ENCODE assay signal across 22 mouse cellular contexts in the genomic region with DNA sequence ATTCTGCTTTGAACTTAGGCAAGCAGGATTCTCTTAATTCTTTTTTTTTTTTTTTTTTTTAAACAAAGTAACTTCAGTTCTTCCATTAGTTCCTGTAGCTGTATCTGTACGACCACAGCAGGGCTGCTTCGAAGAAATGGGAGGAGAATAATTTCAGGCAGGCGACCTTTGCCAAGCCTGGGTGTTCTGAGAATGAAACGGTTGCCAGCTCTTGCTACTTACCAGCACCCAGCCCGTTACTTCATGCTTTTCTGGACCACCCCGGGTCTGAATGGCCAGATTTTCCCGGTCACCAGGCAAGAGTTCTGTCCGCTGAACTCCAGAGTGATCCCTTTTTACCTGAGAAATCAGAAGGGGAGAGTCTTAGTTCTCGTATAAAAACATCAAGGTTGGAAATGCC.
"Had no signal": no experiment of that assay in that cellular context is flagged by ENCODE, and none has a peak within 500 bp of the region (broad histone marks: within the 10 kb centered on the region; RNA-seq: fewer than 3 reads in every experiment).

No protein-coding gene starts in this region.

- H3K9ac ChIP-seq: liver, embryonic 12.5 days; liver, embryonic 15.5 days; lung, embryonic 15.5 days; midbrain, embryonic 13.5 days; neural tube, embryonic 13.5 days; stomach, embryonic 15.5 days had no signal

- H3K4me2 ChIP-seq: limb, embryonic 13.5 days; liver, embryonic 12.5 days; liver, embryonic 15.5 days; lung, embryonic 15.5 days; midbrain, embryonic 13.5 days; neural tube, embryonic 13.5 days; stomach, embryonic 15.5 days had no signal

- H3K4me3 ChIP-seq: layer of hippocampus, adult 2 months; limb, embryonic 10.5 days; limb, embryonic 13.5 days; liver, embryonic 12.5 days; liver, embryonic 15.5 days; lung, embryonic 15.5 days; megakaryocyte, embryonic 14.5 days; midbrain, embryonic 10.5 days; midbrain, embryonic 13.5 days; myocyte; neural tube, embryonic 13.5 days; stomach, embryonic 15.5 days had no signal

- ATAC-seq: intestine, embryonic 16.5 days; liver, embryonic 12.5 days; midbrain, embryonic 13.5 days; midbrain, embryonic 16.5 days had no signal

- H3K27ac ChIP-seq: layer of hippocampus, adult 2 months; limb, embryonic 10.5 days; limb, embryonic 13.5 days; liver, embryonic 12.5 days; liver, embryonic 15.5 days; lung, embryonic 15.5 days; midbrain, embryonic 10.5 days; midbrain, embryonic 13.5 days; neural tube, embryonic 13.5 days; stomach, embryonic 15.5 days had no signal

- H3K9me3 ChIP-seq: limb, embryonic 10.5 days; limb, embryonic 13.5 days; liver, embryonic 12.5 days; liver, embryonic 15.5 days; lung, embryonic 15.5 days; megakaryocyte, embryonic 14.5 days; midbrain, embryonic 10.5 days; midbrain, embryonic 13.5 days; neural tube, embryonic 13.5 days; stomach, embryonic 15.5 days had no signal

- H3K27me3 ChIP-seq: limb, embryonic 13.5 days; lung, embryonic 15.5 days; stomach, embryonic 15.5 days had no signal

- DNase-seq: layer of hippocampus, adult 9-11 months; liver; lung, adult 18-20 months; lung, postnatal 36 days; retina, postnatal 1 day; right cerebral cortex, postnatal 25 days; spleen, adult 18-20 months; thymus, postnatal 25 days had no signal
